Mouse (Mus musculus): ENCODE results near the gene Mocs2. TPM values are rescaled to one million over a fixed set of nuclear protein-coding genes. Genes with fewer than 3 reads are reported as not detected.

Mocs2 gene
- total and polyA plus RNA-seq, 3 experiments = 8.0 to 161 (median 155) TPM

DNA sequence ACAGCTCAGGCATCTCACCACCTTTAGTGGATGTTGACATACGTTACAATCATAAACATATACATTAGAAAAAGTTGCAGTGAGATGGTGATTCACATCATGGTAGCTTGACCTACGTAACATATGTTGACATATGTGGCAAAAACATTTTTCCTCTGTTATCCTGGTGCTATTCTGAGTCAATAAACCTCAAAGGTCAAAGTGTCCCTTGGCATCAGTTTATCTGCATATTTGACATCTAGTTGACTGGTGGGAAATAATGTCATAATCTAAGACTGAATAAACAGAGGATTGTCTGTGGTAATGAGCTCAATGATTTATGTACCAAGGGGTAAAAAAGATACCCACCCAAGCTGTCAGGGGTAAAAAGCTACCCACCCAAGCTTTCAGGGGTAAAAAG is 35.1 kb downstream of the Mocs2 start:
- no peak for DNase-seq

DNA sequence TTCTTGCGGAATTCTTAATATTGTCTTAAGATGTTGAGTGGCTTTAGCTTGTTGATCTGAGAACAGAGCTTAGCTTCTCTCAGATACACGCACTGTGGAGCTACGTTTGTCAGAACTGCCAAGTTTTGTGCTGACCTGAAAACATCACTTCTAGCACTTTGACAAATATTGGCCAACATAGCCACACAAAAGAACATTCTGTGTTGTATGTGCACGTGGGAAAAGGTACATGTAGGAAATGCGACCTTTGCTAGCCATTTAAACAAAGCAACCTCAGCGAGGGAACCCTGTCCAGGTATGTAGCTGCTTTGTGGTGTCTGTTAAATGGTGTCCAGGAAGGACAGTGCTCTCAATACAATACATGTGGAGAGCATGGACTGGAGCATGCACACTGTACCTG is 36.0 kb downstream of the Mocs2 start:
- no peak for DNase-seq

DNA sequence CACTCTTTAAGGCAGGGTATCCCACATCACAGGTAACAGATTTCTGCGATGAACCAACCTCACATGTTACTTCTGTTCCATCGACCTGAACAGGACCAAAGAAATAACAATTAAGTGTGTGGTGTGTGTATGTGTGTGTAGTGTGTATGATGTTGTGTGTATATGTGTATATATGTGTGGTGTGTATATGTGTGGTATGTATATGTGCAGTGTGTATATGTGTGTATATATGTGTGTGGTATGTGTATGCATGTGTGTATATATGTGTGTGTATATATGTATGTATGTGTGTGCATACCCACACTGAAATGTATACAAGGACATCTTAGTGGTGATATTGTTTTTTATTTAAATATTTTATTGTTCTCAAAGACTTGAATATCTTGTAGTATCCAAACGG is 36.4 kb downstream of the Mocs2 start:
- no peak for DNase-seq

DNA sequence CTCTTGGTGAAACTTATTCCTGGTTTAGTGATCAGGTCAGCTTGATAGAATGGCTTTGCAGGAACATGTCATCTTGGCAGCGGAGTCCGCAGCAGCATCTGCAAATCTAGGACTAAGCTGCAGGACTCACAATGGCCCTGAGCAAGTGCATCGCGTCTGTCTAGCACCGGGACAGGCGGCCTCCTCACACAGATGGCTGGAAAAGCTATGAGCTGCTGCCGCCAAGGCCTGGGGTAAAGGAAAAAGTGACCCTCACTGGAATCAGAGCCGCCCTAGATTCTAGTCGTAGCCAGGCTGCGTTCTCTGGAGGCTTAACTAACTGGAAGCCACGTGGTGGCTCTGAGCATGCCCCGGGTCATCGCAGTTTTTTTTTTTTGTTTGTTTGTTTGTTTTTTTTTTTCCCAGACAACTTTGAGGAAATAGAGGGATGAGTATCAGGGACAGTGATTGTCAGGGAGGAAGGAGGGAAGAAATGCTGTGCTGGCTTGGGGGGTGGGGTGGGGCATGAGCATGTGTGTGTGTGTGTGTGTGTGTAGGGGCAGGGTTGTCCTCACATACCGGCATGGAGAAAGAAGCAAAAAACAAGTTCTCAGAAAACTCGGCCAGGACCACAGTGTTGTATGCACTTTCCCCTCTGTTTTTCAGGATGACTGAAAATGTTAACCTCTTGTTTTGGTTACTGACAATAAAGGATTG is 37.7 kb downstream of the Mocs2 start:
- DNase-seq = peak; percentile 7

DNA sequence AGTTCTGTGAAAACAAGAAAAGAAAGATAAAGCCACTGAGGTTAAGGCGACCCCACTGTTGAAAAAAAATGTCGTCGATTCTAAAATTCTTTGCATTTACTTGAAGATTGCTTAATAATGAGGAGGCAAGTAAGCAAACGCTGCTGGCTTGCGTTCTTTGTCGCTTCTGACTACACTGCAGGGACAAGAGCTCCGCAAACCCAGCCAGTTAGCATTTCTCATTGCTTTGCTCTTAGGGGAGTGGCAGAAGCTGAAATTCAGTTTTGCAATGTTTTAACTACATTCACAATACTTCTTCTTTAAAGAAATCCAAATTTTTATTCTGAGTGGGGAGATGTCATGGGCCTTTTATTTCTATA is 38.2 kb downstream of the Mocs2 start:
- DNase-seq = no peak

DNA sequence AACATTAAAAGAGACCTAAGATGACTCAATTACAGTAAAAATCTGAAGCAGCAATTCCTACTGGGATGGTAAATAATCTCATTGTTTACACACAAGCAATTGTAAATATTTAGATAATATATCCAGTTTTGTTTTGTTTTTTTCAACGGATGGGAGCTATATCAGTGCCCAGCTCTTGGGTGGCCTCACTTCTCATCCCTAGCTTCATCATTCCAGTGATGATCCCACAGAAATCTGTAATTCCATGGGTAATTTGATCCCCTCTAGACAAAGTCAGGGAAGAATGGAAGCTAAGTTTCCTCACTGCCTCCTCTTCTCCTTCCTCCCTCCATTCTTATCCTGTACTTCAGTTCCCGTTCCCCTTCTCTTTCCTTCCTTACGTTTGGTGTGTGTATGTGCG is 39.5 kb downstream of the Mocs2 start:
- DNase-seq = no peak

DNA sequence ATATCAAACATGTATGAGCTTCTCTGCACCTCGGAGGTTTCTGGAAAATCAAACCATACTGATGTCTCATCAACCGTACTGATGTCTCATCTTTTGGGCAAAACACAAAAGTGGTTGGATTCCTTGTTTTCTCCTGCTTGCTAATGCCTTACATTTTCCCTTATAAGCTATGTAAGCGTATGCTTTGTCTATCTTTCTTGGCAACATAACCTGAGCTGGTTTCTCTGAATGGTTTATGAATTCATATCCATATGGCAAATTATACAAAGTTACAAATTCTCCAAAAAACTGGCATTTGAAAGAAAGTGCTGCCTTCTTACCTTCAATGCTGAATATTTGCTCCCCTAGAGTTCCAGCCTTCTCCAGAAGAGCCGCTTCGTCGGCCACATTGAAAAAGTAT is 56.7 kb downstream of the Mocs2 start:
- DNase-seq = no peak

DNA sequence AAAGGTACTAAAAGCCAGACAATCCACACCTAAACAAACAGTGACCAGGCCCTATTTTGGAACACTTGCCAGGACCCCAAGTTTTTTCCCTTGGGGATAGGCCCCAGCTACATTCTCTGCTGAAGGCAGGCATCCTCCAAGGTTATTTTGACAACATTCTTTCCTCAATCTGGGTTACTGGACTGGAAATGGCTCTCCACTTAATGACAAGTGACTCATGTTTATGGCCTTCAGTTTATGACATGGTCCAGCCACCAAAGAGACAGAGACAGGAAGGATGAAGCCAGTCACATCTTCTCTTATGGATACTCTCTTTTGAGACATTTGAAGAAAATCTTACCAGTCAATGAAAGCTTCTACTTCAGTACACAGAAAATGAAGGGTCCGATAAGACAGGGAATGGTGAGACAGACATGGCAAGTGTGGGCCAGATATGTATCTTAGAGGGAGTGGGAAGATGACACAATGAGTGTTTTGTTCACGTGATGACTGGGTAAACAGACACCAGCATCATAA is 58.0 kb downstream of the Mocs2 start:
- peak; percentile 10 for DNase-seq

DNA sequence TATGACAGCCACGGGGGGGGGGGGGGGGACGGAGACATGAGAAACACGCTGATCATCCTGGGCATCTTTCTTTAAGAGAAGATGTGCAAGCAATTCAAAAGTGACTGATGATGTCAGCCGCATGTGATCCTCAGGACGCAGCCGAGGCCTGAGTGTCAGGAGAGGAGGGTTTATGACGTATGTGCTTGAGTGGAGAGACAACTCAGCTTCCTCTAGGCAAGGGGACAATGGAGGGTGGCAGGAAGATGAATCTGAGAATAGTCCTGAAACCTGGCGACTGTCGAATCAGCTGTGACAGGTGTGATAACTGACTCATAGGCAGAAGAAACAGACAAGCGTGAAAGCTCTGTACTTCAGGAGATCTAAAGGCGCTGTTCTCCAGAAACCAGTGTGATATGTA is 60.6 kb downstream of the Mocs2 start:
- no peak for DNase-seq

Other genes with a start within 250 kb of the Mocs2 start
- gene Itga2, start 113.9 kb downstream of the Mocs2 start, total RNA-seq (2021) = 1 to 10 TPM; 1.5 to 1.6 TPM
- 0.17 and 0.19 TPM in 2 replicates for gene Itga2, start 113.9 kb downstream of the Mocs2 start, polyA plus RNA-seq (2012; rRNA removed)

Data from adrenal gland, adult 2 months (tissue).